Mouse (Mus musculus) lung, postnatal 0 days (tissue): ENCODE measurements at regions not wholly inside any gene's neighbourhood (a gene's known extent, or its start where the extent isn't known, plus 50 kb on each side); places are given as distances from the start of the nearest gene placed in this dataset.

ENCODE experiments used
- ATAC-seq: fragments of 200-750 bp; cut with Nextera tagmentation; 2 replicates; pipeline ENCODE4 v1.8.0; 2017; ENCODE audit warnings: moderate library complexity
- DNase-seq: peaks from one replicate; pipeline ENCODE4 v3.0.0-alpha.2; 2016; ENCODE audit warnings: low spot score
- H3K27ac ChIP-seq: fragments of 300-500 bp; sonication (generic); 2 replicates; pipeline ENCODE4 v1.5.1; 2014; ENCODE audit warnings: antibody characterized with exemption, mild to moderate bottlenecking, low read length, mixed read lengths
- H3K27me3 ChIP-seq: fragments of 300-500 bp; sonication (generic); replicated peaks from 2 replicates; pipeline ENCODE4 v1.6.1; 2014; ENCODE audit warnings: low read length, mixed read lengths; ENCODE audit not compliant: insufficient read depth
- H3K36me3 ChIP-seq: fragments of 300-500 bp; sonication (generic); 2 replicates; pipeline ENCODE4 v1.6.1; 2014; ENCODE audit warnings: low read length, mixed read lengths; ENCODE audit not compliant: insufficient read depth
- H3K4me1 ChIP-seq: fragments of 300-500 bp; sonication (generic); 2 replicates; pipeline ENCODE4 v1.6.1; 2014; ENCODE audit warnings: antibody characterized with exemption, low read depth, low read length, mixed read lengths; ENCODE audit not compliant: insufficient read depth
- H3K4me2 ChIP-seq: fragments of 300-500 bp; sonication (generic); replicated peaks from 2 replicates; pipeline ENCODE4 v1.6.1; 2014; ENCODE audit warnings: low read depth, mild to moderate bottlenecking, low read length, moderate library complexity, mixed read lengths
- H3K4me3 ChIP-seq: fragments of 300-500 bp; sonication (generic); 2 replicates; pipeline ENCODE4 v1.5.1; 2014; ENCODE audit warnings: low read depth, low read length
- H3K9ac ChIP-seq: fragments of 300-500 bp; sonication (generic); replicated peaks from 2 replicates; pipeline ENCODE4 v1.6.1; 2014; ENCODE audit warnings: low read depth, mild to moderate bottlenecking
- H3K9me3 ChIP-seq: fragments of 300-500 bp; sonication (generic); 2 replicates; pipeline ENCODE4 v1.6.1; 2016; ENCODE audit warnings: low read length, mixed read lengths
- CTCF ChIP-seq: IDR thresholded peaks from 2 replicates; pipeline ENCODE4 v1.5.1; 2016; ENCODE audit warnings: antibody characterized with exemption, mild to moderate bottlenecking
- EP300 ChIP-seq: IDR thresholded peaks from 2 replicates; pipeline ENCODE4 v1.6.1; 2016; ENCODE audit warnings: antibody characterized with exemption, mild to moderate bottlenecking, control low read depth
- WGBS: fragments of 180-500 bp; shearing (Covaris S2); extraction: QIAGEN DNeasy Blood & Tissue Kit; methylation state at CpG from one replicate; pipeline ENCODE4 v1.1.7; 2014; 5-methylcytosine and 5-hydroxymethylcytosine counted together

DNA sequence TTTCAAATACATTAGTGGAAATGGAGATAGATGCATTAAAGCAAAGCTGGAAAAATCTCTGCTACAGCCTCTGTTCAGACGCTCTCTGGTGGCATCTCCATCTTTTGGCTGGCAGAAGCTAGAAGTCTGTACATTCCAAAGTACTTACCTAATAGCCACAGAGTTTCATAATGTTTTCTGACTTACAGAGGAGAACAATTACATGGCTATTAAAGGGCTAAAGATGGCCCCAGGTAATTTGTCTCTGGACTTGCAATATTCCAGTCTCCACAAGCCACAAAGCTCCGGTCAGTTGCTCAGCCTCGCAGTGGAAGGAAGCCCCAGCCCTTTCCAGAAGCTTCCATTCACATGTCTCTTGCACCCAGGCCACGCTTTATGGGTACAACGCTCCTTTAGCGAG is 143.1 kb upstream of the Cpne8 start:
- Histone ChIP-seq H3K4me3 (no peak overlapping the region), H3K36me3 (no peaks in the 10 kb centered on the region), H3K4me1 (no peaks in the 10 kb centered on the region), H3K9ac (no peak overlapping the region), H3K27ac (no peak overlapping the region), H3K9me3 (no peaks in the 10 kb centered on the region), H3K27me3 (no peaks in the 10 kb centered on the region), H3K4me2 (no peak overlapping the region)
- TF ChIP-seq EP300 (no peak), CTCF (no peak)
- DNase-seq (no peak), ATAC-seq (no peak)
- WGBS, result 83% methylated on average over 6 of the region's 6 CpGs

GRCm38 (mm10) chr15:90819949-90820655 is 140.9 kb upstream of the Cpne8 start:
- no peak for ATAC-seq
- no peaks in the 10 kb centered on the region for H3K4me1 ChIP-seq
- H3K9me3 ChIP-seq, result no peaks in the 10 kb centered on the region
- DNase-seq, result no peak
- TF ChIP-seq CTCF (no peak), EP300 (no peak)
- H3K27me3 ChIP-seq, result no peaks in the 10 kb centered on the region
- 87% methylated on average over 14 of the region's 14 CpGs for WGBS
- H3K36me3 ChIP-seq, result no peaks in the 10 kb centered on the region
- no peak overlapping the region for H3K9ac ChIP-seq
- no peak overlapping the region for H3K4me3 ChIP-seq
- no peak overlapping the region for H3K4me2 ChIP-seq
- no peak overlapping the region for H3K27ac ChIP-seq

- Histone ChIP-seq H3K36me3 (no peaks in the 10 kb centered on the region), H3K27ac (no peak overlapping the region), H3K4me3 (no peak overlapping the region), H3K4me2 (no peak overlapping the region), H3K9me3 (no peaks in the 10 kb centered on the region), H3K9ac (no peak overlapping the region), H3K4me1 (no peaks in the 10 kb centered on the region), H3K27me3 (no peaks in the 10 kb centered on the region)
- no peak for TF ChIP-seq EP300
- TF ChIP-seq CTCF, result no peak
- no peak for ATAC-seq
- DNase-seq, result no peak
- 60% methylated on average over 4 of the region's 4 CpGs for WGBS
These were observed 138.9 kb upstream of the Cpne8 start for GRCm38 (mm10) chr15:90818161-90818560.

GRCm38 (mm10) chr15:90813907-90814306 is 134.7 kb upstream of the Cpne8 start:
- no peak overlapping the region for H3K4me3 ChIP-seq
- no peak overlapping the region for H3K27ac ChIP-seq
- H3K4me1 ChIP-seq, result no peaks in the 10 kb centered on the region
- no peak overlapping the region for H3K4me2 ChIP-seq
- ATAC-seq, result no peak
- no peaks in the 10 kb centered on the region for H3K9me3 ChIP-seq
- H3K9ac ChIP-seq, result no peak overlapping the region
- no peak for DNase-seq
- no peaks in the 10 kb centered on the region for H3K36me3 ChIP-seq
- 58% methylated on average over 5 of the region's 5 CpGs for WGBS
- TF ChIP-seq EP300 (no peak), CTCF (no peak)
- no peaks in the 10 kb centered on the region for H3K27me3 ChIP-seq

DNA sequence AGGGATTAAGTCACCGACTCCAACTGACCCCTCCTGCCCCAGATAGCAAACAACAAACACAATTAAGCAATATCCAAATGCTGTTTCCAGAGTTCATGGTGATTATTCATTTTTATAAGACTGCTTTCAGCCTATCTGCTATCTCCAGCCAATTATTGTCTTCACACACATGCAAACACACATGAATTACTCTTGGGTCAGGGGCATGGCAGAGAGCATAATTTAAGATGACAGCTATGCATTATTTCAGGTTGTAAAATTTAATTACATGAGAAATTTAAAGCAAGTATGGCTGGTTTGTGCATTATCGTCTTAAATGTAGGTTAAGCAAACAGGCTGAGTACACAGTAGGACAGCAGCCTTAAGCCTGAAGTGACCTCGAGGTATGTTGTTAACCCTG is 131.1 kb upstream of the Cpne8 start:
- H3K4me1 ChIP-seq, result no peaks in the 10 kb centered on the region
- no peak for DNase-seq
- WGBS, result 58% methylated on average over 3 of the region's 3 CpGs

GRCm38 (mm10) chr15:90808236-90808635 is 129.0 kb upstream of the Cpne8 start:
- H3K27ac ChIP-seq, result no peak overlapping the region
- no peak overlapping the region for H3K9ac ChIP-seq
- H3K4me2 ChIP-seq, result no peak overlapping the region
- TF ChIP-seq EP300 (no peak), CTCF (no peak)
- no peak for DNase-seq
- 69% methylated on average over 6 of the region's 6 CpGs for WGBS
- ATAC-seq, result no peak
- H3K4me3 ChIP-seq, result no peak overlapping the region
- no peaks in the 10 kb centered on the region for H3K27me3 ChIP-seq
- no peaks in the 10 kb centered on the region for H3K4me1 ChIP-seq
- H3K9me3 ChIP-seq, result no peaks in the 10 kb centered on the region
- no peaks in the 10 kb centered on the region for H3K36me3 ChIP-seq

More for the DNA sequence above, 131.1 kb upstream of the Cpne8 start:
- Histone ChIP-seq H3K27ac (no peak overlapping the region), H3K9me3 (no peaks in the 10 kb centered on the region), H3K9ac (no peak overlapping the region), H3K36me3 (no peaks in the 10 kb centered on the region), H3K27me3 (no peaks in the 10 kb centered on the region), H3K4me3 (no peak overlapping the region), H3K4me2 (no peak overlapping the region)
- TF ChIP-seq EP300 (no peak), CTCF (no peak)
- no peak for ATAC-seq

DNA sequence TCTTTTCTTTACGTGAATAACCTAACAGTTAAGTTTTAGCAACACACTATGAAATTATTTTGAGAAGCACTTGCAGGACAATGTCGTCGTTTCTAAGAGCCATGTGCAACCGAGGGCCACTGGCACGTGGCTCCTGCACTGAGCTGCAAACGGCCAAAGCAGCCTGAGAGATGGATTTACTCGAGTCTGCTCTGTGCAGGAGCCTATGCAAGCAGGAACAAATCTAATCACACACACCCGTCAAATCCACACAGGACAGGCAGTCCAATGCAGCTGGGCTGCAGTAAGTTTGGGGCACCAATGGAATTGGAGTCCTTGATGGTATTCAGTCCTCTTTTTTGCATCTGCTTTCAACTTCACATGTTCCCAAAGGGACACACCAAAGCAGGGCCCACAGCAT is 118.8 kb upstream of the Cpne8 start:
- ATAC-seq (no peak), DNase-seq (no peak)
- H3K9me3 ChIP-seq, result no peaks in the 10 kb centered on the region
- no peaks in the 10 kb centered on the region for H3K4me1 ChIP-seq
- no peak for TF ChIP-seq CTCF
- H3K9ac ChIP-seq, result no peak overlapping the region
- WGBS, result 70% methylated on average over 8 of the region's 8 CpGs
- no peaks in the 10 kb centered on the region for H3K36me3 ChIP-seq
- no peak overlapping the region for H3K4me2 ChIP-seq
- H3K27me3 ChIP-seq, result no peaks in the 10 kb centered on the region
- H3K4me3 ChIP-seq, result no peak overlapping the region
- H3K27ac ChIP-seq, result no peak overlapping the region
